Mouse (Mus musculus) hindbrain, embryonic 14.5 days (tissue): ENCODE results near the gene Pafah2. TPM values are rescaled to one million over a fixed set of nuclear protein-coding genes. Genes with fewer than 3 reads are reported as not detected.

Experiments used
- ATAC-seq: fragments of 200-750 bp; cut with Nextera tagmentation; 2 replicates; pipeline ENCODE4 v1.8.0; 2017; ENCODE audit warnings: moderate number of reproducible peaks, mild to moderate bottlenecking, moderate TSS enrichment, moderate library complexity; ENCODE audit not compliant: low FRiP score
- DNase-seq: peaks from one replicate; pipeline ENCODE4 v3.0.0-alpha.2; 2015; ENCODE audit warnings: low spot score
- H3K27ac ChIP-seq: fragments of 300-500 bp; sonication (generic); 2 replicates; pipeline ENCODE4 v1.5.1; 2014; ENCODE audit warnings: mild to moderate bottlenecking, moderate library complexity
- H3K27me3 ChIP-seq: fragments of 300-500 bp; sonication (generic); 2 replicates; pipeline ENCODE4 v1.6.1; 2014; ENCODE audit warnings: mild to moderate bottlenecking, low read length, mixed read lengths; ENCODE audit not compliant: control insufficient read depth, insufficient read depth
- H3K36me3 ChIP-seq: fragments of 300-500 bp; sonication (generic); replicated peaks from 2 replicates; pipeline ENCODE4 v1.6.1; 2014; ENCODE audit not compliant: control insufficient read depth, insufficient read depth
- H3K4me1 ChIP-seq: fragments of 300-500 bp; sonication (generic); replicated peaks from 2 replicates; pipeline ENCODE4 v1.6.1; 2014; ENCODE audit warnings: antibody characterized with exemption, low read length, mixed read lengths; ENCODE audit not compliant: control insufficient read depth, insufficient read depth
- H3K4me2 ChIP-seq: fragments of 300-500 bp; sonication (generic); replicated peaks from 2 replicates; pipeline ENCODE4 v1.6.1; 2014; ENCODE audit warnings: mild to moderate bottlenecking, moderate library complexity
- H3K4me3 ChIP-seq: fragments of 300-500 bp; sonication (generic); replicated peaks from 2 replicates; pipeline ENCODE4 v1.5.1; 2014; ENCODE audit warnings: mild to moderate bottlenecking, low read length
- H3K9ac ChIP-seq: fragments of 300-500 bp; sonication (generic); 2 replicates; pipeline ENCODE4 v1.6.1; 2014
- H3K9me3 ChIP-seq: fragments of 300-500 bp; sonication (generic); 2 replicates; pipeline ENCODE4 v1.6.1; 2016; ENCODE audit warnings: low read length; ENCODE audit not compliant: control insufficient read depth
- WGBS: fragments of 180-500 bp; shearing (Covaris S2); extraction: QIAGEN DNeasy Blood & Tissue Kit; methylation state at CpG from one replicate; pipeline ENCODE4 v1.1.7; 2014; 5-methylcytosine and 5-hydroxymethylcytosine counted together
- polyA plus RNA-seq: library from polyadenylated mRNA; unstranded; fragments of >200 nt; fragmentation: Nextera tagmentation; extraction: Ambion mirVana; gene quantifications from 2 replicates; pipeline ENCODE4 v1.2.1, GENCODE M21; 2014

The Pafah2 gene
- 6.8 and 6.9 TPM in 2 replicates for polyA plus RNA-seq

DNA sequence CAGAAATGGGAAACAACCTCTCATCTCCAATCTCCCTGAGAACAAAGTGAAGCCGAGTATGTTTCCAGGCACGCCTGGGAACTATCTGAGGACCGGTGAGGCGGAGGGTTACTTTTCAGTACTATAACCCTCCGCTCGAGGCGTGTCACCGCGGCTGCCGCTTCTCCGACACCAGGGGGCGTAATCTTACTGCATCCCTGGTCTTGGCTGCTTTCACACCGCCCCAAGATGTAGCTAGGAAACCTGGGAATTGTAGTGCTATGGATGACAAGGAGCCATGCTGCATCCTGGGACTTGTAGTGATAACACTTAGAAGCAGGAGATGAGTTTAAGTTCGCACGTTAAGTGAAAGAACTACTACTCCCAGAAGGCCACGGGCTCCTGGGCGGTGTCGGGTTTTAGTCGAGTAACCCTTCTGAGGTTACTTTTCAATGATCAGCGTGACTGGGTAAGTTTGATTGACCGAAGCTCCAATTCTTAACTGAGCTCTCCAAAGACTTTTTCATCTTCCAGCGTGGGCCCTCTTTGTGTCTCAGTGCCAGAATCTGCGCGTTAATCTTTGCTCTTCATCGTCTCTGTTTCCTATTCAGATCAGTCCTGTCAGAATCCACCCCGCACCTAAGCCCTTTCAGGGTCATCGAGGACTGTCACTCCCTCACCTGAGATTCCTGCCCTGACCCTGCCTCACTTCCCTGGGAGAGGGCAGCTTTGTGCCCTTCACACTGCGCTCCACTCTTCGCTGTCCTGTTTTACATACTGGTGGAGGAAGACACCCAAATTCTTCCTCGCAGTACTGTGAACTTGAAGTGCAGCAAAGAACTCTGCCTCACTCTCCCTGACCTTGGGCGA lies at the start of gene Pafah2:
Pafah2 (plus strand) TSS at position 344 of the 849 bp plus-strand sequence.
- Histone ChIP-seq H3K9ac (peak within 1 kb of the TSS; percentile 63), H3K27ac (peak within 1 kb of the TSS; percentile 82), H3K36me3 (no peaks in the 10 kb centered on the region), H3K27me3 (no peaks in the 10 kb centered on the region), H3K4me1 (peaks cover 26% of the 10 kb centered on the region; the same call in 1 of the 2 replicates), H3K4me2 (peak within 1 kb of the TSS; percentile 97), H3K4me3 (peak within 1 kb of the TSS; percentile 49), H3K9me3 (no peaks in the 10 kb centered on the region)
- ATAC-seq (peak; percentile 98), DNase-seq (peak; percentile 98)
- under 1% methylated on average over 31 of the region's 31 CpGs for WGBS

DNA sequence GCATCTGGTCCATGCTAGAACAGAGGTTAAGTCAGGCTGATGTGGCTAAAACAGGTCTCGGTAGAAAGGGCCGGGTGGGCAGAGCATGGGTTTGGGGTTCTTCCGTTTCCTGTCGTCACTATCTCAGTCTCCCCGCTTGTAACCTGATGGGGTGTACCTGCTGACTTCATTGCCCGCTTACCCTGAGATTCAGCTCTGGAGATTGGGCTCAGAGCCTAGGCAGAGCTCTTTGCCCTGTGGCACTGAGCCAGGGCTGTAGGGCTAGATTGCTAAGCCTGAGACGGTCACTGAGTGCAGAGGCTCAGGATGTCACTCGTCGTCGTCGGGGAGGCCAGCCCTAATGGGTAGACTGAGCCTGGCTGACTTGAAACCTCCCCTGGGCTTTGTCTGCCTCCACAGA lies 48.0 kb upstream of the Pafah2 start:
- Histone ChIP-seq H3K9me3 (no peaks in the 10 kb centered on the region), H3K4me2 (no peak overlapping the region), H3K4me1 (peaks cover 5% of the 10 kb centered on the region; the same call in 1 of the 2 replicates), H3K36me3 (no peaks in the 10 kb centered on the region), H3K9ac (no peak overlapping the region), H3K27ac (no peak overlapping the region), H3K4me3 (no peak overlapping the region), H3K27me3 (peaks cover 29% of the 10 kb centered on the region)
- DNase-seq (no peak), ATAC-seq (no peak)
- WGBS, result 73% methylated on average over 11 of the region's 11 CpGs

DNA sequence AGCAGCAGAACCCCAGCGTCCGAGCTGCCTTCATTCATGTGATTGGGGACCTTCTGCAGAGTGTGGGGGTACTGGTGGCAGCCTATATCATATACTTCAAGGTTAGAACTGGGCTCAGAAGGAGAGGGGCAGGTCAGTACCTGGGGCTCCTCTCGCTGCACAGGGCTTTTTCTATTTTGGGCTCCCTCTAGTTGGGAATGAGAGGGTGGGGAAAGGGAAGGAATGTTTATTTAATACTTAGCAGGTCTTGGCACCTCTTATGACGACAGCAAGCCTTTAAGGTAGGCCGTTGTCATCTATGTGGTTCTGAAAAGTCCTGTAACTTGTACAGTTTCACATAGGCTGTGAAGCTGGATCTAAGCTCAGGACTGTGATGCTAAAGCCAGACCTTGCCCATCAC lies 47.6 kb upstream of the Pafah2 start:
- Histone ChIP-seq H3K4me2 (no peak overlapping the region), H3K36me3 (no peaks in the 10 kb centered on the region), H3K27me3 (peaks cover 25% of the 10 kb centered on the region), H3K4me3 (no peak overlapping the region), H3K9me3 (no peaks in the 10 kb centered on the region), H3K4me1 (no peaks in the 10 kb centered on the region), H3K27ac (no peak overlapping the region), H3K9ac (no peak overlapping the region)
- ATAC-seq (no peak), DNase-seq (no peak)
- 83% methylated on average over 5 of the region's 5 CpGs for WGBS

DNA sequence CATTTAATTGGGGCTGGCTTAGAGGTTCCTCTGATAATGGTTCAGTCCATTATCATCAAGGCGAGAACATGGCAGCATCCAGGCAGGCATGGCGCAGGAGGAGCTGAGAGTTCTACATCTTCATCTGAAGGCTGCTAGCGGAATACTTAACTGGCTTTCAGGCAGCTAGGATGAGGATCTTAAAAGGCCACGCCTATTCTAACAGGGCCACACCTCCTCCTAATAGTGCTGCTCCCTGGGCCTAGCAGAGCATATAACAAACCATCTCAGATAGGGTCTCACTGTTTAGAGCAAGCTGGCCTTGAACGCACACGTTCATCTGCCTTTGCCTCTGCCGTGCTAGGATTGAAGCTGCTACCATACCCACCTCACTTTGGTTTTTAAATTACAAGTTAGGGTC lies 46.3 kb upstream of the Pafah2 start:
- no peaks in the 10 kb centered on the region for H3K9me3 ChIP-seq
- no peak overlapping the region for H3K4me3 ChIP-seq
- H3K36me3 ChIP-seq, result no peaks in the 10 kb centered on the region
- H3K4me1 ChIP-seq, result no peaks in the 10 kb centered on the region
- DNase-seq, result no peak
- WGBS, result 90% methylated on average over 7 of the region's 7 CpGs
- peaks cover 12% of the 10 kb centered on the region for H3K27me3 ChIP-seq
- ATAC-seq, result no peak
- no peak overlapping the region for H3K27ac ChIP-seq
- no peak overlapping the region for H3K4me2 ChIP-seq
- H3K9ac ChIP-seq, result no peak overlapping the region

DNA sequence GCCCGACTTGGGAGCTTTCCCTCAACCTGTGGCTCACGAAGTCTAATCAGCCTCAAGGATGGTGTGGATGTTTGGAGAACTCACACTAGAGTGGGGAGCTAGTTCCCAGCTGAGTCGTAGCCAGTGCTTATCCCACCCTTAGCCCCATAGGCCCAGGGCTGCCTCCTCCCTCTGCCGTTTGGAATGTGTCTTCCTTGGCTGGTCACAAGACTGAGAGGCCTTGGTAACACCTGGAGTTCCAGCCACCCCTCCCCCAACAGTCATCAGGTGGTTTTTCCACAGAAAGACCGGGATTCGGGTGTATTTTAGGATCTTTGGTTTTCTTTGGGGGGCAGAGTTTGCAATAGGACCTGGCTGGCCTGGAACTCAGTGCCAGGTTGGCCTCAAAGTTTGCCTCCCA lies 45.5 kb upstream of the Pafah2 start:
- ATAC-seq (no peak), DNase-seq (no peak)
- 0 out of 2 replicates have a peak, but pooled peaks cover 5% of the 10 kb centered on the region for H3K27me3 ChIP-seq
- H3K9ac ChIP-seq, result no peak overlapping the region
- no peak overlapping the region for H3K4me3 ChIP-seq
- H3K9me3 ChIP-seq, result no peaks in the 10 kb centered on the region
- H3K27ac ChIP-seq, result no peak overlapping the region
- no peaks in the 10 kb centered on the region for H3K4me1 ChIP-seq
- no peaks in the 10 kb centered on the region for H3K36me3 ChIP-seq
- 92% methylated on average over 6 of the region's 6 CpGs for WGBS
- no peak overlapping the region for H3K4me2 ChIP-seq

DNA sequence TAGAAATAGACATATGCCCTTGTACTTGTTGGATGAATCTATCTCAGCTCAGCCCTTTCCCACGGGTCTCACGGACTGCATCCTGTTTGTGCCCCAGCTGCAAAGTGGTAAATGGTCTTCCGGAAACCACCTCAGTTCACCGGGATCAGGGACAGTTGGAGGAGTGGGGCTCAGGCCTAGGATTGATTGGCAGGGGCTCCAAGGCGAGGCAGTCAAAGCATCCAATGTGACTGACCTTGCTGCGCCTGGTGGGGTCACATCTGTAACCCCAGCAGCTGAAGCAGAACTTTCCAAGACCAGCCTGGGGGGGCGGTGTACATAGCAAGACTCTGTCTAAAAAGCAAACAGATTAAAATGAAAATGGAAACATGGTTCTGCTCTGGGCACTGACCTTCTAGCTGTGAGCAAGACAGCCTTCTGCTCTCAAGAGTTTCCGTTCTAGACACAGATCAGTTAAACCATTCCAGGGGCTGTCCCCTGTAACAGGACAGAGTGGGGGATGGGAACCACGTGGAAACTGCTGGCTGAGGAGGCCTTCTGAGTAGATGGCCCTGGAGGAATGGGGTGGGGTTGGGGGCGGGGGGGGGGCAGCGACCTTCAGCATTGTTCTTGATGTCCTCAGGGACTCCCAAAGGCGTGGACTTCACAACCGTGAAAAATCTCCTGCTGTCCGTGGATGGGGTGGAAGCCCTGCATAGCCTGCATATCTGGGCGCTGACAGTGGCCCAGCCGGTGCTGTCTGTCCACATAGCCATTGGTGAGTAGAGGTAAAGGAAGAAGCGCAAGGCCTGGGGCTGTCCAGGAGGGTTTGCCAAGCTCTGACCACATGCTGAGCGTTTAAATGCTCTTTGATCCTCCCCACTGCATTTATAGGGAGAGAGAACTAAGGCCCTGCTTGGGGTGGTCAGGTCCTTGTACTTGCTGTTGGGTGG lies 44.5 kb upstream of the Pafah2 start:
- H3K9ac ChIP-seq, result no peak overlapping the region
- 43% methylated on average over 18 of the region's 18 CpGs for WGBS
- no peak overlapping the region for H3K4me3 ChIP-seq

DNA sequence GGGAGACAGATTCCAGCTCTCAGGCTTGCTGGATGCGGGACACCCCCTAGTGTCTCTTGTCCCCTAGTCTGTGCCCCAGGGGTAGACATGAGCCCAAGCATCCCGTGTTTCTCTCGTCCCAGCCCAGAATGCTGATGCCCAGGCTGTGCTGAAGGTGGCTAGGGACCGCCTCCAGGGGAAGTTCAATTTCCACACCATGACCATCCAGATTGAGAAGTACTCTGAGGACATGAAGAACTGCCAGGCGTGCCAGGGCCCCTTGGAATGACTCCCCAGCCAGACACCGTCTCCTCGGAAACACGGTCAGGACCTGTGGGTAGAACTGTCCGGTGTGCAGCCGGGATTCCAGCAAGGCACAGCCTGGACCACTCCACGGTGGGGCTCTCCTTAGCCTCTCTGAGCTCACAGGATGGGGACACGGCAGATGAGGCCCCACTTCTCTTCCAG lies 43.8 kb upstream of the Pafah2 start:
- Histone ChIP-seq H3K9ac (no peak overlapping the region), H3K4me3 (no peak overlapping the region)

More for the DNA sequence above, 44.5 kb upstream of the Pafah2 start:
- DNase-seq (no peak), ATAC-seq (no peak)
- Histone ChIP-seq H3K4me1 (no peaks in the 10 kb centered on the region), H3K27me3 (0 out of 2 replicates have a peak, but pooled peaks cover 4% of the 10 kb centered on the region), H3K9me3 (no peaks in the 10 kb centered on the region), H3K27ac (no peak overlapping the region), H3K4me2 (no peak overlapping the region), H3K36me3 (no peaks in the 10 kb centered on the region)

DNA sequence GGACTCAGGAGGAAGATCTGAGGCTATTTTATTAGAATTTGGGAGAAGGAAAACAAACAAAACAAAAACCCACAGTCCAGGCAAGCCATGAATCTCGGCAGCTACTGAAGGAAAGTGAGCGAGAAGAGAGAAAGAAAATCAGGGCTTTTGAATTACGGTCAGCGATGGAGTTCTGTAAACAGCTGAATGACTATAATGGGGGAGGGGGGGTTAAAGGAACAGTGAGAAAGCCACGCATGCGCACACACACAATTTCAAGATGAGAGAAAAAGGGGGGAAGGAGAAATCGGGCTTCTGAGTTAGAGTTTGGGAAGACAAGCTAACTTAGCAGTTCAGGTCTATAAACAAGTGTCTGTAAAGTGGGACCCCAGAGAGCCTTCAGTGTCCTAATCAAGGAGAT lies 43.2 kb upstream of the Pafah2 start:
- Histone ChIP-seq H3K9ac (no peak overlapping the region), H3K4me3 (no peak overlapping the region), H3K36me3 (no peaks in the 10 kb centered on the region), H3K27me3 (no peaks in the 10 kb centered on the region), H3K4me1 (no peaks in the 10 kb centered on the region), H3K4me2 (no peak overlapping the region), H3K27ac (no peak overlapping the region), H3K9me3 (no peaks in the 10 kb centered on the region)
- 68% methylated on average over 7 of the region's 7 CpGs for WGBS
- no peak for ATAC-seq
- no peak for DNase-seq

More for the DNA sequence above, 43.8 kb upstream of the Pafah2 start:
- Histone ChIP-seq H3K4me1 (no peaks in the 10 kb centered on the region), H3K4me2 (no peak overlapping the region), H3K9me3 (no peaks in the 10 kb centered on the region), H3K27ac (no peak overlapping the region), H3K36me3 (no peaks in the 10 kb centered on the region), H3K27me3 (no peaks in the 10 kb centered on the region)
- WGBS, result 59% methylated on average over 12 of the region's 12 CpGs
- DNase-seq (no peak), ATAC-seq (no peak)
